Mouse (Mus musculus) kidney, embryonic 14.5 days (tissue): ENCODE measurements at regions not wholly inside any gene's neighbourhood (a gene's known extent, or its start where the extent isn't known, plus 50 kb on each side); places are given as distances from the start of the nearest gene placed in this dataset.

Source experiments
- ATAC-seq: fragments of 200-750 bp; cut with Nextera tagmentation; 2 replicates; pipeline ENCODE4 v1.8.0; 2017; ENCODE audit warnings: moderate number of reproducible peaks, mild to moderate bottlenecking, moderate TSS enrichment, moderate library complexity; ENCODE audit not compliant: low FRiP score, low TSS enrichment
- H3K27ac ChIP-seq: fragments of 300-500 bp; sonication (generic); 2 replicates; pipeline ENCODE4 v1.5.1; 2014; ENCODE audit warnings: low read depth, mild to moderate bottlenecking, low read length, moderate library complexity, mixed read lengths
- H3K27me3 ChIP-seq: fragments of 300-500 bp; sonication (generic); 2 replicates; pipeline ENCODE4 v1.6.1; 2014; ENCODE audit warnings: mild to moderate bottlenecking, low read length; ENCODE audit not compliant: control insufficient read depth, insufficient read depth
- H3K36me3 ChIP-seq: fragments of 300-500 bp; sonication (generic); 2 replicates; pipeline ENCODE4 v1.6.1; 2014; ENCODE audit warnings: low read length, mixed read lengths; ENCODE audit not compliant: control insufficient read depth, insufficient read depth
- H3K4me1 ChIP-seq: fragments of 300-500 bp; sonication (generic); 2 replicates; pipeline ENCODE4 v1.6.1; 2014; ENCODE audit warnings: low read length, mixed read lengths; ENCODE audit not compliant: control insufficient read depth, insufficient read depth
- H3K4me2 ChIP-seq: fragments of 300-500 bp; sonication (generic); replicated peaks from 2 replicates; pipeline ENCODE4 v1.6.1; 2014; ENCODE audit warnings: low read depth, mild to moderate bottlenecking, low read length
- H3K4me3 ChIP-seq: fragments of 300-500 bp; sonication (generic); 2 replicates; pipeline ENCODE4 v1.5.1; 2014; ENCODE audit warnings: mild to moderate bottlenecking, low read length
- H3K9ac ChIP-seq: fragments of 300-500 bp; sonication (generic); 2 replicates; pipeline ENCODE4 v1.6.1; 2014; ENCODE audit warnings: low read depth, mild to moderate bottlenecking, low read length, moderate library complexity
- H3K9me3 ChIP-seq: fragments of 300-500 bp; sonication (generic); 2 replicates; pipeline ENCODE4 v1.6.1; 2016; ENCODE audit warnings: low read length; ENCODE audit not compliant: control insufficient read depth
- WGBS: fragments of 180-500 bp; shearing (Covaris S2); extraction: QIAGEN DNeasy Blood & Tissue Kit; methylation state at CpG from one replicate; pipeline ENCODE4 v1.1.7; 2014; 5-methylcytosine and 5-hydroxymethylcytosine counted together

- no peaks in the 10 kb centered on the region for H3K9me3 ChIP-seq
- H3K4me1 ChIP-seq: peaks cover 4% of the 10 kb centered on the region; the same call in 1 of the 2 replicates
- H3K4me3 ChIP-seq: no peak overlapping the region
- no peaks in the 10 kb centered on the region for H3K36me3 ChIP-seq
- H3K9ac ChIP-seq: no peak overlapping the region
- no peak for ATAC-seq
- no peak overlapping the region for H3K27ac ChIP-seq
- H3K4me2 ChIP-seq: no peak overlapping the region
- no peaks in the 10 kb centered on the region for H3K27me3 ChIP-seq
- 70% methylated on average over 3 of the region's 3 CpGs for whole genome bisulfite sequencing
Measured at GRCm38 (mm10) chr10:118722671-118723070, 147.3 kb downstream of the Dyrk2 start.

- no peaks in the 10 kb centered on the region for H3K4me1 ChIP-seq
- no peaks in the 10 kb centered on the region for H3K36me3 ChIP-seq
- 91% methylated on average over 4 of the region's 4 CpGs for WGBS
- H3K9ac ChIP-seq: no peak overlapping the region
- H3K9me3 ChIP-seq: no peaks in the 10 kb centered on the region
- no peaks in the 10 kb centered on the region for H3K27me3 ChIP-seq
- H3K27ac ChIP-seq: no peak overlapping the region
- ATAC-seq: no peak
- no peak overlapping the region for H3K4me2 ChIP-seq
- H3K4me3 ChIP-seq: no peak overlapping the region
Measured at GRCm38 (mm10) chr10:118736093-118736492, 133.9 kb downstream of the Dyrk2 start.

- Histone ChIP-seq H3K4me1 (no peaks in the 10 kb centered on the region), H3K4me3 (no peak overlapping the region), H3K9ac (no peak overlapping the region), H3K27me3 (no peaks in the 10 kb centered on the region), H3K4me2 (no peak overlapping the region), H3K27ac (no peak overlapping the region), H3K9me3 (no peaks in the 10 kb centered on the region), H3K36me3 (no peaks in the 10 kb centered on the region)
- ATAC-seq: no peak
Measured at GRCm38 (mm10) chr10:118737064-118737463, 132.9 kb downstream of the Dyrk2 start.

DNA sequence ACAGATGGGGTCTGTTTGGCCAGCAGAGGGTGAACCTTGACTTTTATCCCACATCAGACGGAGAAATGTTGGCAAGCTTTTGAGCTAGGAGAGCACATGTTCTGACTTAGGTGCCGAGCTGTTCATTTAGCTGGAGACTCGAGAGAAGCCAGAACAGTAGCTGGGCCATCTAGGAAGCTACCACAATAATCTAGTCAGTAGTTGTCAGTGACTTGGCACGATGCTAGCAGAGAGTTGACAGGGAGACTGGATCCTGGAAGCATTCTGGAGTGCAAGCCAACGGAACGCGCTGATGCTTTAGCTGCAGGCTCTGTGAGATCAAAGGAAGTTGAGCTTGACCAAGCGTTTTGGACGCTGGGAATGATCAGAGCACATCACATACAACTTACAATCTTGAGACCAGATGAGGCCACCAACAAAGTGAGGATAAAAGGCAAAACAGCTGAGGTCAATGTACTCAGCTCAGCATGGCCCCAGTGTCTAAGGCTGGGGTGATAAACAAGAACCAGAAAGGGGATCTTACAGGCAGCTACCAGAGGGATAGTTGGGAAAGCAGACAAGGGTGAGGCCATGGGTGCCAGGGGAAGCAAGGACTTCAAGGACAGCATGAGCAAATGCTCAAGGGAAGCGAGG is 130.0 kb downstream of the Dyrk2 start:
- WGBS: 73% methylated on average over 10 of the region's 10 CpGs
- Histone ChIP-seq H3K36me3 (no peaks in the 10 kb centered on the region), H3K4me1 (no peaks in the 10 kb centered on the region), H3K9ac (no peak overlapping the region), H3K9me3 (no peaks in the 10 kb centered on the region), H3K27me3 (no peaks in the 10 kb centered on the region), H3K27ac (no peak overlapping the region), H3K4me2 (no peak overlapping the region), H3K4me3 (no peak overlapping the region)
- ATAC-seq: no peak

DNA sequence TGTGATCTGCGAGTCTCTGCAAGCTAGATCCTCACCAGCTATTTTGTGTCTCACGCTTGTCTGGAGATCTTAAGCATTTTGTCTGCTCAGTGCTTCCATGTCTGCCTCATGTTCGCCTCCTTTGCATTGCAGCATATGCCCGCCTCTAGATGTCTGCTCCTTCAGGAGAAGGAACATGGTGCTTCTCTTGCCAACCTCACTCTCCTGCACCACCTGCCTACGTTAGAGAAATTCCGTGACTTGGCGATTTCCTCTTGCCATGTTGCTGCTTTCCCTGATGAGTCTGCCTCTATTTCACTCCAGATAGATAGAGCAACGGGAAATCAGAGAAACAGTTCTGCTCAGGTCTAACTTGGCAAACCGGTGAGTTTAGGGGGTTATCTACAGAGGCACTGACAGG is 126.2 kb downstream of the Dyrk2 start:
- Histone ChIP-seq H3K27ac (no peak overlapping the region), H3K4me1 (peaks cover 10% of the 10 kb centered on the region), H3K4me2 (no peak overlapping the region), H3K27me3 (no peaks in the 10 kb centered on the region), H3K36me3 (no peaks in the 10 kb centered on the region), H3K9me3 (no peaks in the 10 kb centered on the region), H3K4me3 (no peak overlapping the region), H3K9ac (no peak overlapping the region)
- 93% methylated on average over 9 of the region's 9 CpGs for WGBS
- no peak for ATAC-seq

- Histone ChIP-seq H3K27ac (peak overlapping the region; percentile 62; the same call in 1 of the 2 replicates), H3K27me3 (no peaks in the 10 kb centered on the region), H3K4me1 (peaks cover 10% of the 10 kb centered on the region), H3K9ac (no peak overlapping the region), H3K36me3 (no peaks in the 10 kb centered on the region), H3K4me3 (no peak overlapping the region), H3K4me2 (no peak overlapping the region), H3K9me3 (no peaks in the 10 kb centered on the region)
- ATAC-seq: peak; percentile 90
- 20% methylated on average over 4 of the region's 4 CpGs for WGBS
Measured at GRCm38 (mm10) chr10:118746719-118747395, 123.2 kb downstream of the Dyrk2 start.

DNA sequence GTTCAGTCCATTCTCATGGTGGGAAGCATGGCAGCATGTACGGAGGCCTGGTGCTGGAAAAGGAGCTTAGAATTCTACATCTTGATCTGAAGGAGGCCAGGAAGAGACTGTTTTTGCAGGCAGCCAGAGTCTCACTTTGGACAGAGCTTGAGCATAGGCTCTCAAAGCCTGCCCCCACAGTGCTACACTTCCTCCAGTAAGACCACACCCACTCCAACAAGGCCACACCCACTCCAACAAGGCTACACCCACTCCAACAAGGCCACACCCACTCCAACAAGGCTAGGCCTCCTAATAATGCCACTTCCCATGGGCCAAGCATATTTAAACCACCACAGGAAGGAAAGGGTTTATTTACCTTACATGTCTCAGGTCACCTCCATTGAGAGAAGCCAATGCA is 121.0 kb downstream of the Dyrk2 start:
- H3K27ac ChIP-seq: no peak overlapping the region
- WGBS: 85% methylated on average over 1 of the region's 1 CpGs
- no peaks in the 10 kb centered on the region for H3K9me3 ChIP-seq
- no peak overlapping the region for H3K4me3 ChIP-seq
- no peak overlapping the region for H3K4me2 ChIP-seq
- peaks cover 10% of the 10 kb centered on the region for H3K4me1 ChIP-seq
- ATAC-seq: no peak
- H3K9ac ChIP-seq: no peak overlapping the region
- H3K27me3 ChIP-seq: no peaks in the 10 kb centered on the region
- H3K36me3 ChIP-seq: no peaks in the 10 kb centered on the region

DNA sequence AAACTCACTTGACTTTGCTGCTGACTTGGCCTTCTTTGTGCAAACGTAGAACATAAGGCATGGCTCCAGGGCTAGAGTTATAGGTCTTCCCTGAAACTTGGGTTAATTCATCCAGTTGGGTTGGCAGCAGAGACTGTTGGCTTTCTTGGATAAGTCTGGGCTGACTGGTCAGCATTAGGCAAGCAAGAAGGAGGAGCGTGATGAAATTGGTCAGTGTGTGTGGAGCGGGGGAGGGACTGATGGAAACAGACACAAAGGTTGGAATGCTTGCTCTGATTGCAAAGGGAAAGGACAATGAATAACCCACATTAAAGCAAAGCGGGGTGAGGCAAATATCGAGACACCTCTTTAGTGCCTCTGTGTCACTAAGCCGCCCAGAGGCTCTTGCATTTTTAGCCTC is 120.3 kb downstream of the Dyrk2 start:
- H3K9me3 ChIP-seq: no peaks in the 10 kb centered on the region
- peaks cover 10% of the 10 kb centered on the region for H3K4me1 ChIP-seq
- H3K36me3 ChIP-seq: no peaks in the 10 kb centered on the region
- no peak for ATAC-seq
- no peak overlapping the region for H3K4me2 ChIP-seq
- H3K4me3 ChIP-seq: no peak overlapping the region
- no peaks in the 10 kb centered on the region for H3K27me3 ChIP-seq
- no peak overlapping the region for H3K9ac ChIP-seq
- 81% methylated on average over 6 of the region's 6 CpGs for WGBS
- no peak overlapping the region for H3K27ac ChIP-seq

- WGBS: 88% methylated on average over 2 of the region's 2 CpGs
- H3K4me2 ChIP-seq: no peak overlapping the region
- no peak for ATAC-seq
- H3K4me1 ChIP-seq: peaks cover 10% of the 10 kb centered on the region
- H3K9me3 ChIP-seq: no peaks in the 10 kb centered on the region
- no peaks in the 10 kb centered on the region for H3K27me3 ChIP-seq
- no peak overlapping the region for H3K4me3 ChIP-seq
- no peak overlapping the region for H3K27ac ChIP-seq
- no peak overlapping the region for H3K9ac ChIP-seq
- H3K36me3 ChIP-seq: no peaks in the 10 kb centered on the region
Measured at GRCm38 (mm10) chr10:118751110-118751509, 118.9 kb downstream of the Dyrk2 start.
